Mouse (Mus musculus) lung, postnatal 0 days (tissue): ENCODE measurements at regions not wholly inside any gene's neighbourhood (a gene's known extent, or its start where the extent isn't known, plus 50 kb on each side); places are given as distances from the start of the nearest gene placed in this dataset.
A peak's percentile ranks its signal among the peaks of the same experiment; 100 is the strongest.

Experiments used
- CTCF ChIP-seq: IDR thresholded peaks from 2 replicates; pipeline ENCODE4 v1.5.1; 2016; ENCODE audit warnings: antibody characterized with exemption, mild to moderate bottlenecking
- EP300 ChIP-seq: IDR thresholded peaks from 2 replicates; pipeline ENCODE4 v1.6.1; 2016; ENCODE audit warnings: antibody characterized with exemption, mild to moderate bottlenecking, control low read depth

- TF ChIP-seq CTCF (peak; percentile 43), EP300 (0 out of 2 replicates have a peak, but pooled peaks have one; percentile 18)
These were observed 89.6 kb upstream of the Rpl34 start for GRCm38 (mm10) chr3:130819837-130820098.
